Mouse (Mus musculus): ENCODE measurements around the gene Dag1. TPM values are rescaled to one million over a fixed set of nuclear protein-coding genes. Genes with fewer than 3 reads are reported as not detected.
"Not testable (repeated sequence)": the region's sequence is repeated elsewhere in the genome, so short reads cannot be mapped to it uniquely, and the experiment has no call there.

The Dag1 gene
- total RNA-seq (2021) = 100 to 1,000 TPM; 362 to 379 TPM
- long read RNA-seq, experiment 1, full-length matches to known transcripts = 16 of 66 reads
- long read RNA-seq, experiment 1, partial matches to known transcripts = 5 of 66 reads
- long read RNA-seq, experiment 1, other reads (novel, unspliced or antisense) = 45 of 66 reads
- long read RNA-seq, experiment 2, full-length matches to known transcripts = 12 of 47 reads
- long read RNA-seq, experiment 2, partial matches to known transcripts = 1 of 47 reads
- long read RNA-seq, experiment 2, other reads (novel, unspliced or antisense) = 34 of 47 reads

- intact Hi-C loops (cut with DNase I) = loop anchor here (2.0 to 5.0 kb wide), 2 partner anchors 17 to 51 kb away; no protein-coding TSS in a partner anchor
- peak; percentile 99 to 100 for DNase-seq
Observed at GRCm38 (mm10) chr9:108263690-108264190, at the start of gene Dag1. Gene Dag1 (minus strand): TSS chr9:108263958.

GRCm38 (mm10) chr9:108308141-108308540, 44.4 kb upstream of the Dag1 start:
- no peak for DNase-seq
- intact Hi-C loops (cut with DNase I) = loop anchor here (2.0 kb wide), 1 partner anchor 39 kb away; the partner anchor contains the start of gene Usp4

GRCm38 (mm10) chr9:108307021-108307807, 43.5 kb upstream of the Dag1 start:
- no peak for DNase-seq
- intact Hi-C loops (cut with DNase I) = loop anchor here (2.0 kb wide), 1 partner anchor 32 kb away; the partner anchor contains the start of gene Gpx1

- DNase-seq = peak; percentile 87 to 91
- intact Hi-C loops (cut with DNase I) = loop anchor here (2.0 kb wide), 1 partner anchor 32 kb away; the partner anchor contains the start of gene Gpx1
Observed at GRCm38 (mm10) chr9:108306571-108306980, 42.8 kb upstream of the Dag1 start.

GRCm38 (mm10) chr9:108305629-108306520, 42.1 kb upstream of the Dag1 start, which contains the start of the genes Rhoa and Tcta:
Gene Rhoa (plus strand): TSS chr9:108306129.
Gene Tcta (minus strand): TSS chr9:108306160.
- intact Hi-C loops (cut with DNase I) = loop anchor here (2.0 kb wide), 1 partner anchor 33 kb away; the partner anchor contains the start of gene Gpx1
- peak; percentile 96 to 97 for DNase-seq

- DNase-seq = peak; percentile 12 to 16
- intact Hi-C loops (cut with DNase I) = no loop called here
Observed at GRCm38 (mm10) chr9:108305170-108305569, 41.4 kb upstream of the Dag1 start.

GRCm38 (mm10) chr9:108304716-108305115, 41.0 kb upstream of the Dag1 start:
- no peak for DNase-seq
- intact Hi-C loops (cut with DNase I) = no loop called here

GRCm38 (mm10) chr9:108301853-108302252, 38.1 kb upstream of the Dag1 start:
- no peak for DNase-seq
- intact Hi-C loops (cut with DNase I) = no loop called here

- intact Hi-C loops (cut with DNase I) = loop anchor here (10.0 kb wide), 1 partner anchor 392 kb away; the partner anchor contains the start of gene Mst1r
- DNase-seq = no peak
Observed at GRCm38 (mm10) chr9:108296453-108297355, 32.9 kb upstream of the Dag1 start, which contains the start of gene Amt. Gene Amt (plus strand): TSS chr9:108296853.

- intact Hi-C loops (cut with DNase I) = loop anchor here (10.0 kb wide), 1 partner anchor 386 kb away; the partner anchor contains the start of gene Mst1r
- DNase-seq = no peak
Observed at GRCm38 (mm10) chr9:108290773-108291172, 27.0 kb upstream of the Dag1 start.

- intact Hi-C loops (cut with DNase I) = loop anchor here (10.0 kb wide), 1 partner anchor 385 kb away; the partner anchor contains the start of gene Mst1r
- DNase-seq = peak; percentile 83 to 86
Observed at GRCm38 (mm10) chr9:108290016-108290750, 26.4 kb upstream of the Dag1 start, which contains the start of gene Nicn1. Gene Nicn1 (plus strand): TSS chr9:108290429.

- DNase-seq = no peak
- intact Hi-C loops (cut with DNase I) = no loop called here
Observed at GRCm38 (mm10) chr9:108289347-108289746, 25.6 kb upstream of the Dag1 start.

- DNase-seq; intact Hi-C loops (cut with DNase I): not testable (repeated sequence)
Observed at GRCm38 (mm10) chr9:108287526-108288238, 23.9 kb upstream of the Dag1 start.

- intact Hi-C loops (cut with DNase I) = loop anchor here (1.0 to 5.0 kb wide), 4 partner anchors 37 to 188 kb away; no protein-coding TSS in a partner anchor
- peak; percentile 74 to 86 for DNase-seq
Observed at GRCm38 (mm10) chr9:108284410-108284809, 20.7 kb upstream of the Dag1 start.

- intact Hi-C loops (cut with DNase I) = loop anchor here (2.0 to 5.0 kb wide), 3 partner anchors 15 to 143 kb away; no protein-coding TSS in a partner anchor
- DNase-seq = peak; percentile 87 to 91
Observed at GRCm38 (mm10) chr9:108280071-108280828, 16.5 kb upstream of the Dag1 start.
